Mouse (Mus musculus) limb, embryonic 10.5 days (tissue): Measurements from ENCODE around the gene 4933428G20Rik. TPM values are rescaled to one million over a fixed set of nuclear protein-coding genes. Genes with fewer than 3 reads are reported as not detected.

Experiments used
- DNase-seq: peaks from one replicate; pipeline ENCODE4 v3.0.0-alpha.2; 2017; ENCODE audit warnings: low spot score
- H3K27ac ChIP-seq: fragments of 300-500 bp; sonication (generic); 2 replicates; pipeline ENCODE4 v1.5.1; 2016; ENCODE audit warnings: mild to moderate bottlenecking
- H3K27me3 ChIP-seq: fragments of 300-500 bp; sonication (generic); 2 replicates; pipeline ENCODE4 v1.6.1; 2016; ENCODE audit warnings: low read depth, mild to moderate bottlenecking; ENCODE audit not compliant: poor library complexity, severe bottlenecking
- H3K36me3 ChIP-seq: fragments of 300-500 bp; sonication (generic); 2 replicates; pipeline ENCODE4 v1.6.1; 2016; ENCODE audit warnings: mild to moderate bottlenecking, moderate library complexity
- H3K4me1 ChIP-seq: fragments of 300-500 bp; sonication (generic); 2 replicates; pipeline ENCODE4 v1.6.1; 2016
- H3K4me3 ChIP-seq: fragments of 300-500 bp; sonication (generic); 2 replicates; pipeline ENCODE4 v1.5.1; 2016; ENCODE audit warnings: mild to moderate bottlenecking, moderate library complexity
- H3K9me3 ChIP-seq: fragments of 300-500 bp; sonication (generic); replicated peaks from 2 replicates; pipeline ENCODE4 v1.6.1; 2016; ENCODE audit warnings: mild to moderate bottlenecking
- WGBS: fragments of 180-500 bp; shearing (Covaris S2); methylation state at CpG from one replicate; pipeline ENCODE4 v1.1.7; 2016; 5-methylcytosine and 5-hydroxymethylcytosine counted together
- polyA plus RNA-seq: library from polyadenylated mRNA; unstranded; fragments of >200 nt; fragmentation: Nextera tagmentation; extraction: Ambion mirVana; gene quantifications from 2 replicates; pipeline ENCODE4 v1.2.1, GENCODE M21; 2016

Gene 4933428G20Rik
- polyA plus RNA-seq, 1 experiment from 2014 or later: 0.54 TPM

DNA sequence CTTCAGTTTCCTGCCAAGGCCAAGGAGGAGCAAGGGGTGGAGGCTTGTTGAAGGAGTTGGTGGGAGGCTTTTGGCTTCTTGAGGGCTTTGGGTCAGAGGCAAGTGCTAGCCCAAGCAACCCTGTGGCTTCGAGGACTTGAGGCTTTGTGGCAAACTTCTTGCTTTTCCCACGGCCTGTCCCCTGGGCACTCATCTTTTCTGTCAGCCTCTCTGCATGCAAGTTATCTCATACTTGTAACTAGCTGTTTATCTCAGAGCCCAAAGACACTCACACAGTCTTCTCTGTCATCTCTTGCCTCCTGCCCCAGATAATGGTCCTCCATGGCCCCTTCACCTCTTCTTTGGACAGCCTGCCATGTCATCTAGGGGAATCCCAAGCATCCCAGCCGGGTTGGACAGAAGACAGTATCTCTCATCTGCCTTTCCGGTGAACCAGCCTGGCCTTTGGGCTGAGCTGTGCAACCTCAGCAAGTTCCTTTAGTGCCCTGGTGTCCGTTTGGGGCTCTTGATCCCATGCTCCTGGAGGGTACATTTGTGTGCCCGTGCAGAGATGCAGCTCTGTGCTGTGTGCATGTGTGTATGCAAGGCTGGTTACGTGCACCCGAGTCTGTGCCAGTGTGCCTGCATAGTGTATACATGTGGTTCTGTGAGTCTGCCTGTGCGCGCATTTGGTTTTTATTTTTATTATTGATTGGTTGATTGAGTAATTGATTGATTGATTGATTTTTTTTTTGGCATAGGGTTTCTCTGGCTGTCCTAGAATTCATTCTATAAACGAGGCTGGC is 57.1 kb downstream of the 4933428G20Rik start:
- peak overlapping the region; percentile 88 for H3K27ac ChIP-seq
- no peaks in the 10 kb centered on the region for H3K9me3 ChIP-seq
- peaks cover 39% of the 10 kb centered on the region for H3K36me3 ChIP-seq
- no peak for DNase-seq
- H3K4me3 ChIP-seq: 0 out of 2 replicates have a peak overlapping the region, but pooled peaks have one; percentile 67
- peaks cover 59% of the 10 kb centered on the region for H3K4me1 ChIP-seq
- WGBS: 87% methylated on average over 11 of the region's 11 CpGs
- H3K27me3 ChIP-seq: peaks cover 36% of the 10 kb centered on the region

DNA sequence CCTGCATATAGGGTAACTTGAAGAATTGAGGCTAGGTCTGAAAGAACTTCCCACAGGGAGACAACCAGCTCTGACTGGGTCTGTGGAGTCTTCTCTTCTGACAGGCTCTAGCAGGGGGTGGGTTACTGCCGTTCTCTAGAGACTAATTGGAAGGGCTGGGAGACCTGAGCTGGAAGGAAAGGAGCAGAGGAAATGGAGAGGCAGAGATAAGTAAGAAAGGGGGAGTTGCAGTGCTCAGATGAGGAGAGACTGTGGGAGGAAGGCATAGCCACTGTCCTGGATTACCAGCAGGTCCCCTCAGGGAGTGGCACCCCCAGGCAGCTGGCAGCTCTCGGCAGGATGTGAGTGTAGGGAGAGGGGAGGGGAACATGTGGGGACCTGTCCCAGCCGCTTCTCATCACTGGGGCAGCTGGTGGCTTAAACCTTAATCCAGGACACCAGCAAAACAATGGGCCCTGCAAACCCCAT is 58.4 kb downstream of the 4933428G20Rik start:
- H3K4me1 ChIP-seq: peaks cover 73% of the 10 kb centered on the region
- no peaks in the 10 kb centered on the region for H3K9me3 ChIP-seq
- 7% methylated on average over 3 of the region's 3 CpGs for WGBS
- H3K27me3 ChIP-seq: peaks cover 36% of the 10 kb centered on the region
- H3K36me3 ChIP-seq: peaks cover 28% of the 10 kb centered on the region
- H3K27ac ChIP-seq: peak overlapping the region; percentile 88
- no peak for DNase-seq
- H3K4me3 ChIP-seq: peak overlapping the region; percentile 67

DNA sequence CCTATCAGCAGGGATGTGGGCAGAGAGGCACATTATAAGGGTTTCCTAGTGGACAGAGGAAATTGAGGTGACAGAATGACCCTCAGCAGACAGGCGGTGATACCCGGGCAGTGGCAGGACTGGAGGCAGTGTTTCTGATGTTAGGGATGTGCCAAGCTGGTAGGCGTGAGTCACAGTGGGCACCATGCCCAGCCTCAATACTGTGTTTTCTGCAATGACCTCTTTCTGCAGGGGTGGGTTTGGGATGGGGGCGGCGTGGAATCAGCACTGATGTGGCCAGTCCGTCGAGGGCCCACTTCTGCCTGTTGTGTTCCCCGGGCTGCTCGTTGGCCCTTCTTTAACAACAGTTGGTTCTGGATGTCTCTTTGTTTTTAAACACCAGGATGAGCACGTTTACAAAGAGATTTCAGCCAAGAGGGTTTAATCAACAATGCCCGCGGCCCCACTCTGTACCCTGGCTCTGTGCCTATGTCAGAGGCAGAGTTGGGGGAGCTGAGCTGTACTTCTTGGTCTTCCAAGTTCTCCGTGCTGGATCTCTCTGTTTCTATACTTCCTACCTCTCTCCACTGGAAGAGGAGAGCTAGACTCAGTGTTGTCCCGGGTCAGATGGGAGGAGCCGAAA is 59.0 kb downstream of the 4933428G20Rik start:
- H3K27ac ChIP-seq: peak overlapping the region; percentile 88
- no peak for DNase-seq
- H3K4me1 ChIP-seq: peaks cover 76% of the 10 kb centered on the region
- H3K36me3 ChIP-seq: peaks cover 22% of the 10 kb centered on the region
- 64% methylated on average over 15 of the region's 15 CpGs for WGBS
- H3K27me3 ChIP-seq: peaks cover 36% of the 10 kb centered on the region
- H3K9me3 ChIP-seq: no peaks in the 10 kb centered on the region
- peak overlapping the region; percentile 67 for H3K4me3 ChIP-seq

Other genes with a start within 250 kb of the 4933428G20Rik start
- 61.6 and 70.5 TPM in 2 replicates for gene Npepps, start 219.7 kb downstream of the 4933428G20Rik start, polyA plus RNA-seq
- gene Mrpl45, start 184.6 kb downstream of the 4933428G20Rik start, polyA plus RNA-seq: 64.9 and 66.1 TPM in 2 replicates
- 0.10 and 0.11 TPM in 2 replicates for gene Gpr179, start 148.3 kb downstream of the 4933428G20Rik start, polyA plus RNA-seq
- 3.5 and 4.4 TPM in 2 replicates for gene Socs7, start 137.8 kb downstream of the 4933428G20Rik start, polyA plus RNA-seq
- gene Arhgap23, start 84.8 kb downstream of the 4933428G20Rik start, polyA plus RNA-seq: 3.5 and 3.9 TPM in 2 replicates
- gene Srcin1, start 75.8 kb upstream of the 4933428G20Rik start, polyA plus RNA-seq: 0.24 and 0.25 TPM in 2 replicates
- gene Epop, start 129.4 kb upstream of the 4933428G20Rik start, polyA plus RNA-seq: 16.1 and 23.8 TPM in 2 replicates
- 2.5 TPM in 2 replicates for gene Mllt6, start 163.1 kb upstream of the 4933428G20Rik start, polyA plus RNA-seq
- 9.4 and 15.3 TPM in 2 replicates for gene Cisd3, start 185.5 kb upstream of the 4933428G20Rik start, polyA plus RNA-seq
- gene Pcgf2, start 200.2 kb upstream of the 4933428G20Rik start, polyA plus RNA-seq: 21.0 and 21.5 TPM in 2 replicates
- gene Psmb3, start 203.1 kb upstream of the 4933428G20Rik start, polyA plus RNA-seq: 626 and 675 TPM in 2 replicates
- 1.6 and 1.9 TPM in 2 replicates for gene Pip4k2b, start 244.4 kb upstream of the 4933428G20Rik start, polyA plus RNA-seq